Mouse (Mus musculus) splenic B cell, adult 2 months (primary cell): ENCODE measurements at regions not wholly inside any gene's neighbourhood (a gene's known extent, or its start where the extent isn't known, plus 50 kb on each side); places are given as distances from the start of the nearest gene placed in this dataset.

ENCODE experiments used
- DNase-seq: peaks from one replicate; pipeline ENCODE4 v3.0.0-alpha.2; 2011; ENCODE audit warnings: low read depth, low spot score
- H3K27me3 ChIP-seq: 2 replicates; pipeline ENCODE4 v1.6.1; 2012; ENCODE audit warnings: mild to moderate bottlenecking, low read length, moderate library complexity, mixed read lengths; ENCODE audit not compliant: control insufficient read depth, poor library complexity, insufficient read depth, severe bottlenecking
- H3K36me3 ChIP-seq: 2 replicates; pipeline ENCODE4 v1.6.1; 2012; ENCODE audit warnings: mild to moderate bottlenecking, low read length, moderate library complexity, mixed read lengths; ENCODE audit not compliant: control insufficient read depth, poor library complexity, insufficient read depth, severe bottlenecking

GRCm38 (mm10) chr12:32315099-32315783 is 63.3 kb upstream of the Ccdc71l start:
- no peak for DNase-seq
- Histone ChIP-seq H3K36me3 (no peaks in the 10 kb centered on the region), H3K27me3 (no peaks in the 10 kb centered on the region)
